Mouse (Mus musculus) stomach, embryonic 14.5 days (tissue): ENCODE data around the gene Slc9a9. TPM values are rescaled to one million over a fixed set of nuclear protein-coding genes. Genes with fewer than 3 reads are reported as not detected.
"Not testable (repeated sequence)": the region's sequence is repeated elsewhere in the genome, so short reads cannot be mapped to it uniquely, and the experiment has no call there.

ENCODE experiments used
- ATAC-seq: fragments of 200-750 bp; cut with Nextera tagmentation; 2 replicates; pipeline ENCODE4 v1.8.0; 2017; ENCODE audit warnings: low read depth, moderate TSS enrichment; ENCODE audit not compliant: insufficient number of reproducible peaks, insufficient read depth, low FRiP score
- H3K27ac ChIP-seq: fragments of 300-500 bp; sonication (generic); 2 replicates; pipeline ENCODE4 v1.5.1; 2014; ENCODE audit warnings: mild to moderate bottlenecking, low read length, moderate library complexity, mixed read lengths
- H3K27me3 ChIP-seq: fragments of 300-500 bp; sonication (generic); 2 replicates; pipeline ENCODE4 v1.6.1; 2014; ENCODE audit warnings: low read length, control low read depth, mixed read lengths; ENCODE audit not compliant: control insufficient read depth, insufficient read depth
- H3K36me3 ChIP-seq: fragments of 300-500 bp; sonication (generic); 2 replicates; pipeline ENCODE4 v1.6.1; 2014; ENCODE audit warnings: mild to moderate bottlenecking, control low read depth, low read length, moderate library complexity, mixed read lengths; ENCODE audit not compliant: control insufficient read depth, insufficient read depth
- H3K4me1 ChIP-seq: fragments of 300-500 bp; sonication (generic); 2 replicates; pipeline ENCODE4 v1.6.1; 2014; ENCODE audit warnings: low read length, control low read depth, mixed read lengths; ENCODE audit not compliant: control insufficient read depth, insufficient read depth
- H3K4me2 ChIP-seq: fragments of 300-500 bp; sonication (generic); replicated peaks from 2 replicates; pipeline ENCODE4 v1.6.1; 2014; ENCODE audit warnings: low read depth, low read length, control low read depth
- H3K4me3 ChIP-seq: fragments of 300-500 bp; sonication (generic); 2 replicates; pipeline ENCODE4 v1.5.1; 2014; ENCODE audit warnings: low read depth, low read length, control low read depth
- H3K9ac ChIP-seq: fragments of 300-500 bp; sonication (generic); replicated peaks from 2 replicates; pipeline ENCODE4 v1.6.1; 2014; ENCODE audit warnings: low read depth, mild to moderate bottlenecking, control low read depth, low read length, moderate library complexity, mixed read lengths
- H3K9me3 ChIP-seq: fragments of 300-500 bp; sonication (generic); 2 replicates; pipeline ENCODE4 v1.6.1; 2016; ENCODE audit warnings: low read depth, low read length, control low read depth; ENCODE audit not compliant: control insufficient read depth
- WGBS: fragments of 180-500 bp; shearing (Covaris S2); extraction: QIAGEN DNeasy Blood & Tissue Kit; methylation state at CpG from one replicate; pipeline ENCODE4 v1.1.7; 2014; 5-methylcytosine and 5-hydroxymethylcytosine counted together
- polyA plus RNA-seq: library from polyadenylated mRNA; unstranded; fragments of >200 nt; fragmentation: Nextera tagmentation; extraction: Ambion mirVana; gene quantifications from 2 replicates; pipeline ENCODE4 v1.2.1, GENCODE M21; 2014

The Slc9a9 gene
- 4.2 and 4.6 TPM in 2 replicates for polyA plus RNA-seq

DNA sequence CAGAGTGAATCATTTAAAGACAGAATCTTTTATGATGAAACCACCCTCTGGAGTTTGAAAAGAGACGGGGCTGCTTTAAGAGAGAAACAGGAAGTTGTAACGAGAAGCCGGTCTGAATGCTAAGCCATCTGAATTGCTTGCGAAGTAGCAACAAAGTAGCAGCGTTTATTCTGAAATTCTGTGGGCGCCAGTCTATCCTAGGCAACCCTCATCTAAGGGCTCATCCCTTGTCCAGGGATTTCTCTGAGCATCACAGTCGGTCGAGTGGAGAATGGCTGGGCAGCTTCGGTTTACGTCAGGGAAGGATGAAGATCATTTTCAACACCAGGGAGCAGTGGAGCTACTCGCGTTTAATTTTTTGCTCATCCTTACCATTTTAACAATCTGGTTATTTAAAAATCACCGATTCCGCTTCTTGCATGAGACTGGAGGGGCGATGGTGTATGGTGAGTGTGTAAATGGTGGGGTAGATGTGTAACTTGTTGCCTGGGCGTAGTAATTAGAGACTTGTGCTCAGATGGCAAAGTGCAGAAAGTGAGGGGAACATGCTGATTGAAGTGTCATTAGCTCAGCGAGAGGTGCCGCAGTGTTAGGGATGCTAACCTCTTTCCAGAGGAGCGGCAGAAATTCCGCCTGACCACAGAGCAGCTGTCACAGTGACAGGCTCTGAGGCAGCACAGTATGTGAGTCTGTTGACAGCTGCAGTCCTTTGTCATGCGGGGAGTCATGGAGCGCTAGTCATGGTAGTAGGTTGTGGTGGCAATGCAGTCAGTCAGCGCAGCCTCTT lies at the start of gene Slc9a9:
Gene Slc9a9 (plus strand): TSS at position 119 of the 787 bp plus-strand sequence.
- Histone ChIP-seq H3K27me3 (no peaks in the 10 kb centered on the region), H3K4me1 (no peaks in the 10 kb centered on the region), H3K9ac (peak within 1 kb of the TSS; percentile 21; the same call in 1 of the 2 replicates), H3K36me3 (no peaks in the 10 kb centered on the region), H3K9me3 (no peaks in the 10 kb centered on the region), H3K27ac (no peak within 1 kb of the TSS), H3K4me2 (peak within 1 kb of the TSS; percentile 90), H3K4me3 (peak within 1 kb of the TSS; percentile 46)
- peak; percentile 28; the same call in 1 of the 2 replicates for ATAC-seq
- WGBS: 2% methylated on average over 23 of the region's 23 CpGs

DNA sequence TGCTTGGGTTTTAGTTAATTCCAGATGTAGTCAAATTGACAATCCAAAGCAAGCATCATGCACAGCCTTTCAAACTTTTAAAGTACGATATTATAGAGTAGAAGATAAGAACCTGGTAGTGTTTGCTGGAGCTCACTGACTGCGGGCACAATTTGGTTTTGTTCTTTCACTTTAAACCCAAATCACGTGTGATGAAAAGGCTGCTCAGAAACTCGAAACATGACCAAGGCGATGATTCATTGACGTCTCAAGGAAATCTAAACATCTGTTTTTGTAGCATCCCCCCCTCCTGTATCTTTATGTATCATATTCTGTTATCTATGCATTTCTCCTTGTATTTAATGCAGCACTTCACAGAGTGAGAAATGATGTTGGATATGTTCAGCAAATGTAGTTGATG lies 49.4 kb upstream of the Slc9a9 start:
- Histone ChIP-seq H3K9me3 (no peaks in the 10 kb centered on the region), H3K27me3 (no peaks in the 10 kb centered on the region), H3K36me3 (no peaks in the 10 kb centered on the region), H3K4me1 (no peaks in the 10 kb centered on the region; the same call in 1 of the 2 replicates), H3K4me2 (no peak overlapping the region), H3K27ac (no peak overlapping the region), H3K4me3 (no peak overlapping the region), H3K9ac (no peak overlapping the region)
- ATAC-seq: no peak
- WGBS: 82% methylated on average over 6 of the region's 6 CpGs

DNA sequence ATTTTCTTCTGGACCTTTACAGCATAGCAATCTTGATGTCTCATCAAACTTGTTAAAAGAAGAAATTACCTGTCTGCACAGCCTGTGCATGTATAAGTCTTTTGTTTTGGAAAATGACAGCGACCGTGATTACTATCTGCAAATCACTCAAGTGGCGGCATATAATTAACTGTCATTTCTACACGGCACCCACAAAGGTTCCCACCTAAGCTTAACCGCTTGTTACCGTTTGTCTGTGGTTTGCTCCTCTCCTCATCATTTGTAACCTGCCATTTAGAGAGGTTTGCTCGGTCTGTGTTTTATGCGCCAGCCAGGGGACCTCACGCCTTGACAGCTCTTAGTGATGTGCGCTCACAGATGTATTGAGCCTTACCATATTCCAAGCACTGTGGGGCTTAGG lies 48.9 kb upstream of the Slc9a9 start:
- ATAC-seq: no peak
- H3K9ac ChIP-seq: no peak overlapping the region
- H3K4me2 ChIP-seq: no peak overlapping the region
- no peak overlapping the region for H3K4me3 ChIP-seq
- H3K4me1 ChIP-seq: no peaks in the 10 kb centered on the region; the same call in 1 of the 2 replicates
- 64% methylated on average over 10 of the region's 10 CpGs for WGBS
- no peaks in the 10 kb centered on the region for H3K9me3 ChIP-seq
- no peak overlapping the region for H3K27ac ChIP-seq
- no peaks in the 10 kb centered on the region for H3K36me3 ChIP-seq
- H3K27me3 ChIP-seq: no peaks in the 10 kb centered on the region

DNA sequence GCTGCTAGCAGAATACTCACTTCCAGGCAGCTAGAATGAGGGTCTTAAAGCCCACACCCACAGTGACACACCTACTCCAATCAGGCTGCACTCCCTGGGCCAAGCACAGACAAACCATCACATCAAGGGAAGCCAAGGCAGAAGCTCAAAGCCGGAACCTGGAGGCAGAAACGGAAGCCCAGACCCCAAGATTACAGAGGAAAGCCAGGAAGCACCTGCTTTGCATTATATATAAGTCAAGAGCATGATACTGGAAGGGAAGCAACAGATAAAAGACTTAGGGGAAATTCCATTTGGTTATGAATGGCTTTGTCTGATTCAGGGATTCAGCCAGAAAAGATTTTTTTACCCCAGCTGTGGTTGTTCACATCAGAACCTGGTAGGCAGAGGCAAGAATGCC lies 47.8 kb upstream of the Slc9a9 start:
- no peak overlapping the region for H3K4me2 ChIP-seq
- H3K27ac ChIP-seq: no peak overlapping the region
- H3K4me3 ChIP-seq: no peak overlapping the region
- no peaks in the 10 kb centered on the region; the same call in 1 of the 2 replicates for H3K4me1 ChIP-seq
- no peaks in the 10 kb centered on the region for H3K27me3 ChIP-seq
- H3K36me3 ChIP-seq: no peaks in the 10 kb centered on the region
- H3K9me3 ChIP-seq: no peaks in the 10 kb centered on the region
- H3K9ac ChIP-seq: no peak overlapping the region
- 61% methylated on average over 2 of the region's 2 CpGs for WGBS
- ATAC-seq: no peak

DNA sequence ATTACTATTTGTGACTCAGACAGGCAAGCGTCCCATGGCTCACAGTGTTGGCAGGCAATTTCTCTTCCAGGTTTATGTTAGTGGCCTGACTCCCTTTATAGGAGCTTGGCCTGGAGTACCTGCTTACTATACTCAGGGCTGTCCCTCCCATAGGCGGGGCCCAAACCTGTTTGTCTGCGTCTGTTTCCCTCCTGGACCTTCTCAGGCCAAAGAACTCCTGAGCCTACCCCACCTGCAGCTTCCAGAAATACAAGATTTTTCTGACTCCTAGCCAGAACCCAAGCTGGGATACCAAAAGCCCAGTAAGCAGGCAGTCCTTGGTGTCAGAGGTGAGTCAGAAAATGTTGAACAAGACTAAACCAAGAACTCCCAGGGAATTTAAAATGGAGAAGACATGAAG lies 43.0 kb upstream of the Slc9a9 start:
- H3K9me3 ChIP-seq: no peaks in the 10 kb centered on the region
- no peak overlapping the region for H3K4me3 ChIP-seq
- WGBS: 77% methylated on average over 3 of the region's 3 CpGs
- ATAC-seq: no peak
- H3K27ac ChIP-seq: no peak overlapping the region
- 0 out of 2 replicates have a peak, but pooled peaks cover 2% of the 10 kb centered on the region for H3K4me1 ChIP-seq
- no peak overlapping the region for H3K9ac ChIP-seq
- H3K27me3 ChIP-seq: no peaks in the 10 kb centered on the region
- no peak overlapping the region for H3K4me2 ChIP-seq
- H3K36me3 ChIP-seq: no peaks in the 10 kb centered on the region

DNA sequence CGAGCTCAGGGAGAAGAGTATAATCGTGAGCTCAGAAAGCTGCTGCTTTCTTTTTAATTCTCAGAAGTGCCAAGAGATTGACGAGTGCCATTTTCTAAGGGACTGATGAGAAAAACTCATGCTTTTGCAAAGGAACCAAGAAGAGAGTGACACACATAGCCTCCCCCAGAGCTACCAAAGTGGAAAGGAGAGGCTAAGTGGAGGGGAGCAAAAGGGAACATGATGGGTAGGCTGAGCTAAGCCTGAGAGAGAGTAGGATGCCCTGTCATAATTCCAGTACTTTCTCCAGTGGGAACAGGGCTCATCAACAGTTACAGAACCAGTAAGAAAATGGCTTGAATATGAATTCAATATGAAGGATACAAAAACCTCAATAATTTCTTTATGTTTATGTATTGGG lies 40.8 kb upstream of the Slc9a9 start:
- Histone ChIP-seq H3K4me2 (no peak overlapping the region), H3K4me1 (0 out of 2 replicates have a peak, but pooled peaks cover 2% of the 10 kb centered on the region), H3K36me3 (no peaks in the 10 kb centered on the region), H3K27me3 (no peaks in the 10 kb centered on the region), H3K9me3 (no peaks in the 10 kb centered on the region), H3K27ac (no peak overlapping the region), H3K9ac (no peak overlapping the region), H3K4me3 (no peak overlapping the region)
- ATAC-seq: no peak
- WGBS: 74% methylated on average over 3 of the region's 3 CpGs

DNA sequence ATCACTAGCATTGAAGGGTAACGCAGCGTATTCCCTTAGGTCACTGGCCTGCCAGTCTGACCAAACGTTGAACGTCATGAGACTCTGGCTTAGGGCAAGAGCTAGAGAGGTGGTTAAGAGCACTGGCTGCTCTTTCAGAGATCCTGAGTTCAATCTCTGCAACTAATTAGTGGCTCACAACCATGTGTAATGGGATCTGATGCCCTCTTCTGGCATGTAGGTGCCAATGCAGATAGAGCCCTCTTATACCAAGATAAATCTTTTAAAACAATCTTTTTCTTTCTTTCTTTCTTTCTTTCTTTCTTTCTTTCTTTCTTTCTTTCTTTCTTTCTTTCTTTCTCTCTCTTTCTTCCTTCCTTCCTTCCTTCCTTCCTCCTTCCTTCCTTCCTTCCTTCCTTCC lies 35.4 kb upstream of the Slc9a9 start:
- not testable (repeated sequence) for ATAC-seq, H3K4me2 ChIP-seq, H3K4me3 ChIP-seq, H3K27ac ChIP-seq, H3K27me3 ChIP-seq, H3K9ac ChIP-seq, H3K36me3 ChIP-seq, H3K4me1 ChIP-seq, H3K9me3 ChIP-seq
- WGBS: 91% methylated on average over 4 of the region's 4 CpGs

DNA sequence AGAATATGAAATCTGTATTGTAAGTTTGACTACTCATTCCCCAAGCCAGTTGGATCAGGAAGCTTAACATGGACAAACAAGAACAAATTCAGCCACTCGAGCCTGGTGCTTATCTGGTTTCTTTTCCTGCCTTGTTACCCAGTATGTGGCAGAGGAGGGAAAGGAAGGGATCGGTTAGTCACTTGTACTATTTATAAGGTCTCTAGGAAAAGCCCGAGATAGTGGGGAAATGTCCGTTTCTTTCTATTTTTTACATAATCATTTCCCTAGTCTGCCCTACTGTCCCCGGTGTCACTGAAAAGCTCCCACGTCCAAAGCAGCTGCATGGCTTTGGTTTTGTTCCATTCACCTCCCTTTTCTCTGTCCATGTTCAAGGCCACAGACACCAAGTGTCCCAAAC lies 24.1 kb upstream of the Slc9a9 start:
- no peak overlapping the region for H3K4me3 ChIP-seq
- no peaks in the 10 kb centered on the region for H3K4me1 ChIP-seq
- no peak for ATAC-seq
- H3K36me3 ChIP-seq: no peaks in the 10 kb centered on the region
- no peak overlapping the region for H3K9ac ChIP-seq
- H3K27ac ChIP-seq: no peak overlapping the region
- no peaks in the 10 kb centered on the region for H3K9me3 ChIP-seq
- 80% methylated on average over 6 of the region's 6 CpGs for WGBS
- H3K4me2 ChIP-seq: no peak overlapping the region
- H3K27me3 ChIP-seq: no peaks in the 10 kb centered on the region

DNA sequence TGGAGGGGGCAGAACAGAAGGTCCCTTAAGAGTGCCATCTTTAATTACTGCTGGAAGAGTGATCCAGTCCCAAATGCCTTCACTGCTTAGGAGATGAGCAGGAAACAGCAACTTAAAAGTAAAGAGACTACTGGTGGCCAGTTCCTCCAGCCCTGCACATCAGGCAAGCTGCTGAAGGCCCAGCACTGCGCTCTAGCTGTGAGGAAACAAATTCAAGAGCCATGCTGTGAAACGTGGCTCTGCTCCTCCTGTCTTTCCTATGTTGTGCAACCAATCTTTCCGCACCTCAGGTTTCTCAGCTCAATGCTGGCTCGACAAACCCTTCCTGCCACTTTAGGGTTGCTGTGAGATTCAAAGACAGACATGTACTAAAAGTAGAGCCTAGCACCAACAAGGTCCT lies 22.3 kb upstream of the Slc9a9 start:
- Histone ChIP-seq H3K4me3 (no peak overlapping the region), H3K4me1 (no peaks in the 10 kb centered on the region), H3K27ac (no peak overlapping the region), H3K9ac (no peak overlapping the region), H3K9me3 (no peaks in the 10 kb centered on the region), H3K4me2 (no peak overlapping the region), H3K36me3 (no peaks in the 10 kb centered on the region), H3K27me3 (no peaks in the 10 kb centered on the region)
- WGBS: 61% methylated on average over 4 of the region's 4 CpGs
- ATAC-seq: no peak
